Mouse (Mus musculus): ENCODE results near the gene Btrc. TPM values are rescaled to one million over a fixed set of nuclear protein-coding genes. Genes with fewer than 3 reads are reported as not detected.

Gene Btrc
- polyA plus RNA-seq, 1 experiment from 2014 or later, result 63.3 TPM

DNA sequence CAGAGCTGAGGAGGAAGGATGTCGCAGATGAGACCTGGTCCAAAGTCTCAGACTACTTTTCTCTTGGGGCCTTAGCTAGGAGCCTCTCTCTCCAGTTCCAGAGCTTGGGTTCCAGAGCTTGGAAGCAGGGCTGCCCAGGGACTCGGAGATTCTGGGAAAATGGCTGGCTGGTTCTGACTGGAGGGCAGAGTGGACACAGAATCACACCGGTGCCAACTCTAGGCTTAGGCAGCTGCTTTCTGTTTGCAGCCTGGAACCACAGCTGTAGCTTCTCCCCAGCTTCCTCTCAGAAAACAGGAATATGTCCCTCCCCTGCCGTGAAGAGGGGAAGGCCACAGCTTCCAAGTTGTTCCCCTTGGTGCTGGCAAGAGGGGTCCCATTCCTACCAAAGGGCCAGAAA, 186.4 kb downstream of the Btrc start:
- no peak overlapping the region for H3K4me2 ChIP-seq (replicated peaks; ENCODE audit: low read depth, low read length)
- H3K9ac ChIP-seq (ENCODE audit: low read depth, low read length), result no peak overlapping the region
- H3K9me3 ChIP-seq (ENCODE audit: control insufficient read depth, low read length), result no peaks in the 10 kb centered on the region
- no peaks in the 10 kb centered on the region for H3K4me1 ChIP-seq (replicated peaks; ENCODE audit: control insufficient read depth, insufficient read depth, low read length)
- peaks cover 6% of the 10 kb centered on the region for H3K27me3 ChIP-seq (ENCODE audit: control insufficient read depth, insufficient read depth, low read length)
- no peak overlapping the region for H3K27ac ChIP-seq (ENCODE audit: low read depth, low read length)
- WGBS, result 85% methylated on average over 4 of the region's 4 CpGs
- no peak for DNase-seq (ENCODE audit: low spot score)
- H3K36me3 ChIP-seq (ENCODE audit: control insufficient read depth, insufficient read depth, low read length), result no peaks in the 10 kb centered on the region
- H3K4me3 ChIP-seq (ENCODE audit: low read depth, low read length), result no peak overlapping the region
- ATAC-seq (ENCODE audit: low FRiP score), result no peak

DNA sequence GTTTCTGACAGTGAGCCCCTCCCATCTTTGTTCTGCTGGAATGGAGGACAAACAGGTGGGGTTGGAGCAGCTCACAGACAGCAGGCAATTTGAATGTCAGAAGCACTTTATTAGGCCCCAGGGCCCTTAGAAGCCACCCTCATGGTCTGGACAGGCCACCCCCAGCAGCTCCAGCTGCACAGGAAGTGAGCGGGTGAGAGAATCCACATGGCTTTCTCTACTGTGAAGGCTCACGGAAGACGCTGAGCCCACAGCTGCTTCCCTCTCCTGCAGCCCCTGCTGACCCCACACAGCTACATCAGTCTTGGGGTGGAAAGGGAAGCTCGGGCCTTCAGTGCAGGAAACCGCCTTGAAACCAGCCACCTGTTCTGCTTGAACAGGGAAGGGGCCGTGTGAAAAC, 188.7 kb downstream of the Btrc start:
- Histone ChIP-seq H3K4me3 (ENCODE audit: low read depth, low read length) (no peak overlapping the region), H3K4me2 (replicated peaks; ENCODE audit: low read depth, low read length) (no peak overlapping the region), H3K9ac (ENCODE audit: low read depth, low read length) (no peak overlapping the region), H3K36me3 (ENCODE audit: control insufficient read depth, insufficient read depth, low read length) (no peaks in the 10 kb centered on the region), H3K9me3 (ENCODE audit: control insufficient read depth, low read length) (no peaks in the 10 kb centered on the region), H3K27ac (ENCODE audit: low read depth, low read length) (no peak overlapping the region), H3K4me1 (replicated peaks; ENCODE audit: control insufficient read depth, insufficient read depth, low read length) (no peaks in the 10 kb centered on the region), H3K27me3 (ENCODE audit: control insufficient read depth, insufficient read depth, low read length) (no peaks in the 10 kb centered on the region; the same call in 1 of the 2 replicates)
- DNase-seq (ENCODE audit: low spot score) (no peak), ATAC-seq (ENCODE audit: low FRiP score) (no peak)
- 79% methylated on average over 6 of the region's 6 CpGs for WGBS

DNA sequence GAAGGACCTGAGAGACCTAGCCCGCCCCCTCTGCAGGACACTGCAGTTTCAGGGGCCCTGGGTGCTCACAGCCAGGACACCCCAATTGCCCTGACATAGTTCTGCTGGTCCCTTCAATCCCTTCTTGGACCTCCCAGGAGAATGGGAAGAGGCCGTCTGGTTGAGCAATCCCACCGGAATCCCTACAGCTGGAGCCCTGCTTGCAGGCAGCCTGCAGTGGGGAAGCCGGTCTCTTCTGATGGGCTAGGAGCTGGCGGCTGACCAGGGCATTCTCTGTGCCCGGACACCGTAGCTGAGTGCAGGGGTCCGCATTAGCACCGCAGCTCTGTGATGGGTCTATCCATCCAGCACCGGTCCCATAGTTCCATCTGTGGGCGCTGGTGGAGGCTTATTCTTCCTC, 190.6 kb downstream of the Btrc start:
- Histone ChIP-seq H3K4me1 (replicated peaks; ENCODE audit: control insufficient read depth, insufficient read depth, low read length) (no peaks in the 10 kb centered on the region), H3K36me3 (ENCODE audit: control insufficient read depth, insufficient read depth, low read length) (no peaks in the 10 kb centered on the region), H3K4me2 (replicated peaks; ENCODE audit: low read depth, low read length) (no peak overlapping the region), H3K27ac (ENCODE audit: low read depth, low read length) (no peak overlapping the region), H3K27me3 (ENCODE audit: control insufficient read depth, insufficient read depth, low read length) (no peaks in the 10 kb centered on the region; the same call in 1 of the 2 replicates), H3K9me3 (ENCODE audit: control insufficient read depth, low read length) (no peaks in the 10 kb centered on the region), H3K9ac (ENCODE audit: low read depth, low read length) (no peak overlapping the region), H3K4me3 (ENCODE audit: low read depth, low read length) (no peak overlapping the region)
- 89% methylated on average over 11 of the region's 11 CpGs for WGBS
- ATAC-seq (ENCODE audit: low FRiP score) (no peak), DNase-seq (ENCODE audit: low spot score) (no peak)

DNA sequence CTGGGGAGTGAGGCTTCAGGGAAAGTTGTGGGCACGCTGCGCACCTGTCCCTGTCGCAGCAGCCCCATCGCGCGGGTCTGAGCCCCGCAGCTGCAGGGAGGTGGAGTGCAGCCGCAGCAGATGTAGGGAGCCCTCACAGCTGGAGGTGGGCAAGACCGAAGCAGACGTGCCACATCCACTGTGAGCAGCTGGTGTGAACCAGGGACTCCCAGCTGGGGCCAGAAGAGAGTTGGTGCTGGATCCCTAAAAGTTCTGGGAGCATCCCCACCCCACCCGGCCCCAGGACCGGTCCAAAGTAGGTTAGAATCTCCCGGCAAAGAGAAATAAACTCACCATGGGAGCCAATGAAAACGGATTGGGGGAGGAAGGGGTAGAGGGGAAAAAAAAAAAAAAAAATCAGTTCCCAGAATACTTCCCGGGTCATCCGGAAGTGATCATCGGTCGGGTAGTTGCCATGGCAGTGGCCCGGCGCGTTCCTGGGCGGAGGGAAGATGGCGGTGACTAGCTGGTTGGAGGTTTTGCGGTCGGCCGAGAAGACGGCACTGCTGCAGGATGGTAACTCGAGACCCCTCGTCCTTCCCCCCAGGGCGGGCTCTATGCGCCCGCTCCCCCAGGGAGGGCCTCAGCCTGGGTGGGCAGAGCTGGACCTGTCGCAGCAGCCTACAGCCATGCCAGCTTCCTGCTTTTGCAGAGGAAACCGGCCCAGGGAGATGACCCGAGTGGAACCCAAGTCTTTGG, 196.8 kb downstream of the Btrc start, which contains the start of the genes Poll and Gm17018:
TSS of gene Poll (minus strand) at position 379 of the 738 bp plus-strand sequence.
TSS of gene Gm17018 (plus strand) at position 463 of the 738 bp plus-strand sequence.
- peak; percentile 87 for DNase-seq (ENCODE audit: low spot score)
- Histone ChIP-seq H3K9ac (ENCODE audit: low read depth, low read length) (peak within 1 kb of the TSS; percentile 80), H3K4me1 (replicated peaks; ENCODE audit: control insufficient read depth, insufficient read depth, low read length) (no peaks in the 10 kb centered on the region), H3K27me3 (ENCODE audit: control insufficient read depth, insufficient read depth, low read length) (no peaks in the 10 kb centered on the region), H3K9me3 (ENCODE audit: control insufficient read depth, low read length) (no peaks in the 10 kb centered on the region), H3K27ac (ENCODE audit: low read depth, low read length) (peak within 1 kb of the TSS; percentile 37), H3K36me3 (ENCODE audit: control insufficient read depth, insufficient read depth, low read length) (no peaks in the 10 kb centered on the region), H3K4me2 (replicated peaks; ENCODE audit: low read depth, low read length) (peak within 1 kb of the TSS; percentile 94), H3K4me3 (ENCODE audit: low read depth, low read length) (peak within 1 kb of the TSS; percentile 63)
- under 1% methylated on average over 34 of the region's 35 CpGs for WGBS
- peak; percentile 74 for ATAC-seq (ENCODE audit: low FRiP score)

DNA sequence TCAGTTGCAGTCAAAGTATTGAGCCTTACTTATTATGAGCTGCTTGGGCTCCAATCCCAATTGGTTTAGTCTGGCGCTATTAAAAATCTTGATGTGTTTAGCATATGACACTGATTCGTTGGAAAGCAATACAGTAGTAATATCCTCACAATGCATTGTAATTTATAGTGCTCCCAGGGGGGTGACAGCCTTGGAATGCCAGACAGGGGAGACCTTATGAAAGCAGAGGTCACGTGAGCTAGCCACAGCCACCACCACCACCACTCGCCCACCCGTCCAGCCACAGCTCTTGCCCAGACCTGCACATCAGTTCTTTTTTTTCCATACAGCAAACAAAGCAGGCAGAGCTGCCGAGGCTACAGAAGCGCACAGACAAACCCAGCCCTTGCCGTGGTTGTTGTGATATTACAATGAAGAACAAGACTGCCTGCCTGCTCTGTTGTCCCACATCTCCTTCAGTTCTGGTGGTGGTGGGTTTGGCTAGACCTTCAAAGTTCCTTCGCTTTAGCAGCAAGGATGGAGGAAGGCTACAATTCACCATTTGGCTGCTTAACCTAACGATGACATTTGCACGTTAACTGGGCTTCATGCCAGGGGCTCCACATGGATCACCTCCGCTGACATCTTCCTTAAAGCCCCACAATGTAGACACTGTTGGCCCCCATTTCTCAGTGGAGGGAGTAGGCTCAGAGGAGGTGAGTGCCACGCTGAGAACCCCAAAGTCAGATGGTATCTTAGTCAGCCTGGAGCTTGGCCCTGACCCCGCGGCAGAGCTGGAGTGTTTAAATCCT, 202.6 kb downstream of the Btrc start:
- no peak overlapping the region for H3K4me2 ChIP-seq (replicated peaks; ENCODE audit: low read depth, low read length)
- H3K9me3 ChIP-seq (ENCODE audit: control insufficient read depth, low read length), result no peaks in the 10 kb centered on the region
- DNase-seq (ENCODE audit: low spot score), result no peak
- ATAC-seq (ENCODE audit: low FRiP score), result no peak
- H3K9ac ChIP-seq (ENCODE audit: low read depth, low read length), result no peak overlapping the region
- no peaks in the 10 kb centered on the region for H3K36me3 ChIP-seq (ENCODE audit: control insufficient read depth, insufficient read depth, low read length)
- no peaks in the 10 kb centered on the region for H3K4me1 ChIP-seq (replicated peaks; ENCODE audit: control insufficient read depth, insufficient read depth, low read length)
- H3K27ac ChIP-seq (ENCODE audit: low read depth, low read length), result no peak overlapping the region
- WGBS, result 67% methylated on average over 15 of the region's 15 CpGs
- no peak overlapping the region for H3K4me3 ChIP-seq (ENCODE audit: low read depth, low read length)
- H3K27me3 ChIP-seq (ENCODE audit: control insufficient read depth, insufficient read depth, low read length), result no peaks in the 10 kb centered on the region

GRCm38 (mm10) chr19:45567367-45567766, 203.8 kb downstream of the Btrc start:
- Histone ChIP-seq H3K36me3 (ENCODE audit: control insufficient read depth, insufficient read depth, low read length) (no peaks in the 10 kb centered on the region), H3K4me1 (replicated peaks; ENCODE audit: control insufficient read depth, insufficient read depth, low read length) (no peaks in the 10 kb centered on the region), H3K27me3 (ENCODE audit: control insufficient read depth, insufficient read depth, low read length) (no peaks in the 10 kb centered on the region), H3K9me3 (ENCODE audit: control insufficient read depth, low read length) (no peaks in the 10 kb centered on the region), H3K4me2 (replicated peaks; ENCODE audit: low read depth, low read length) (no peak overlapping the region), H3K4me3 (ENCODE audit: low read depth, low read length) (no peak overlapping the region), H3K27ac (ENCODE audit: low read depth, low read length) (no peak overlapping the region; the same call in 1 of the 2 replicates), H3K9ac (ENCODE audit: low read depth, low read length) (no peak overlapping the region)
- DNase-seq (ENCODE audit: low spot score), result no peak
- ATAC-seq (ENCODE audit: low FRiP score), result no peak
- WGBS, result 38% methylated on average over 14 of the region's 14 CpGs

GRCm38 (mm10) chr19:45573033-45573432, 209.5 kb downstream of the Btrc start:
- H3K9ac ChIP-seq (ENCODE audit: low read depth, low read length), result no peak overlapping the region
- H3K9me3 ChIP-seq (ENCODE audit: control insufficient read depth, low read length), result no peaks in the 10 kb centered on the region
- ATAC-seq (ENCODE audit: low FRiP score) (no peak), DNase-seq (ENCODE audit: low spot score) (no peak)
- no peak overlapping the region for H3K27ac ChIP-seq (ENCODE audit: low read depth, low read length)
- H3K27me3 ChIP-seq (ENCODE audit: control insufficient read depth, insufficient read depth, low read length), result peaks cover 2% of the 10 kb centered on the region
- H3K4me1 ChIP-seq (replicated peaks; ENCODE audit: control insufficient read depth, insufficient read depth, low read length), result peaks cover 5% of the 10 kb centered on the region; the same call in 1 of the 2 replicates
- H3K36me3 ChIP-seq (ENCODE audit: control insufficient read depth, insufficient read depth, low read length), result no peaks in the 10 kb centered on the region
- no peak overlapping the region for H3K4me2 ChIP-seq (replicated peaks; ENCODE audit: low read depth, low read length)
- no peak overlapping the region for H3K4me3 ChIP-seq (ENCODE audit: low read depth, low read length)
- WGBS, result 84% methylated on average over 6 of the region's 6 CpGs

GRCm38 (mm10) chr19:45573861-45574267, 210.3 kb downstream of the Btrc start:
- Histone ChIP-seq H3K27ac (ENCODE audit: low read depth, low read length) (no peak overlapping the region), H3K4me3 (ENCODE audit: low read depth, low read length) (no peak overlapping the region), H3K9me3 (ENCODE audit: control insufficient read depth, low read length) (no peaks in the 10 kb centered on the region), H3K9ac (ENCODE audit: low read depth, low read length) (no peak overlapping the region), H3K36me3 (ENCODE audit: control insufficient read depth, insufficient read depth, low read length) (0 out of 2 replicates have a peak, but pooled peaks cover 2% of the 10 kb centered on the region), H3K27me3 (ENCODE audit: control insufficient read depth, insufficient read depth, low read length) (peaks cover 2% of the 10 kb centered on the region), H3K4me2 (replicated peaks; ENCODE audit: low read depth, low read length) (no peak overlapping the region), H3K4me1 (replicated peaks; ENCODE audit: control insufficient read depth, insufficient read depth, low read length) (peaks cover 5% of the 10 kb centered on the region; the same call in 1 of the 2 replicates)
- peak; percentile 74 for DNase-seq (ENCODE audit: low spot score)
- ATAC-seq (ENCODE audit: low FRiP score), result 0 out of 2 replicates have a peak, but pooled peaks have one; percentile 33
- 29% methylated on average over 6 of the region's 6 CpGs for WGBS

All from hindbrain, embryonic 11.5 days (tissue).